Mouse (Mus musculus) gastrocnemius, adult 8-10 months (tissue): ENCODE results near the gene Tmem50b. TPM values are rescaled to one million over a fixed set of nuclear protein-coding genes. Genes with fewer than 3 reads are reported as not detected.
"Not testable (repeated sequence)": the region's sequence is repeated elsewhere in the genome, so short reads cannot be mapped to it uniquely, and the experiment has no call there.

Experiments
- DNase-seq, 2 experiments: peaks; one replicate each; pipeline ENCODE4 v3.0.0; 2022; ENCODE audit warnings: low spot score in 2 of 2
- microRNA-seq: library from miRNA; unstranded; fragments of <30 nt; microRNA quantifications from one replicate; pipeline ENCODE4 v1.2.0, GENCODE M21; 2022
- total RNA-seq, 4 experiments: library from RNA; stranded (reverse); gene quantifications; 2 replicates each; pipeline ENCODE4 v1.2.4; 2022

Gene Tmem50b
- total RNA-seq, 4 experiments from 2014 or later: 12.0 to 14.8 (median 13.2) TPM

- no peak for DNase-seq
These were observed 59.1 kb downstream of the Tmem50b start for GRCm38 (mm10) chr16:91538513-91538912.

GRCm38 (mm10) chr16:91538051-91538450, 59.5 kb downstream of the Tmem50b start:
- DNase-seq: no peak

DNA sequence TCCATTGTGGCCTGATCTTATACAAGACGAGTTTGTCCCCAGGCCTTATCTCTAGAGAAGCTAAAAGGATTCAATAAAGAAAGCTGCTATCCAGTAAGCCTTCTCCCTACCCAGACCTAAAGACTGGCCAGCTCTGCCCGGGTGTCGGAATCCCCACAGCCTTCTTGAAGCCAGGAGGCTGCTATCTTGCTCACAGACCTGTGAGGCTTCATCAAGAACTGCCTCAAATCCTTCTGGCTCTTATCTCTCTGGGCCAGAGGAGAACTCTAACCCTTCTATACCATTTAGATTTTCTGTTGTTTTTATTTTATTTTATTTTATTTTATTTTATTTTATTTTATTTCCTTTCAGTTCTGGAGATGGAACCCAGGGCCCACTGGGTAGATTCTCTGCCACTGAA, 60.5 kb downstream of the Tmem50b start:
- DNase-seq: no peak

GRCm38 (mm10) chr16:91536372-91536771, 61.2 kb downstream of the Tmem50b start:
- no peak for DNase-seq

GRCm38 (mm10) chr16:91534888-91535287, 62.7 kb downstream of the Tmem50b start:
- no peak for DNase-seq

GRCm38 (mm10) chr16:91534477-91534876, 63.1 kb downstream of the Tmem50b start:
- no peak for DNase-seq

GRCm38 (mm10) chr16:91533097-91534001, 64.3 kb downstream of the Tmem50b start:
- DNase-seq: no peak

DNA sequence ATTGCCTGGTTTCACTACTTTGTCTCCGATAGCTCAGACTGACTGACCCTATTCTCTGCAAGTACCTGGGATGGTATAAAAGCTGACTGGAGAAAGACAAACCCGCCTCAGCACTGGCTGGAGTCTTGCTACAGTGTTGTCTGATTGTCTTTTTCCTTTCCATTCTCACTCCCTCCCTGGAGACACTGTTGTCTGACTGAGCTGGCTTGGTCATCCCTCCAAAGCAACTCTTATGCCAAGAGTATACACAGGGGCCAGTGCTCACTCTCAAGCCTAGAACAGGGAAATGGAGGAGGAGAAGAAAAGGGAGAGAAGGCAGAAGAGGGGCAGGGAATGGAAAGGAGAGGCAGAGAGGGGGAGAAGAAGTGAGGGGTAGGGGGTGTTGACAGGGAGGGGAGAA, 65.2 kb downstream of the Tmem50b start:
- DNase-seq: no peak

DNA sequence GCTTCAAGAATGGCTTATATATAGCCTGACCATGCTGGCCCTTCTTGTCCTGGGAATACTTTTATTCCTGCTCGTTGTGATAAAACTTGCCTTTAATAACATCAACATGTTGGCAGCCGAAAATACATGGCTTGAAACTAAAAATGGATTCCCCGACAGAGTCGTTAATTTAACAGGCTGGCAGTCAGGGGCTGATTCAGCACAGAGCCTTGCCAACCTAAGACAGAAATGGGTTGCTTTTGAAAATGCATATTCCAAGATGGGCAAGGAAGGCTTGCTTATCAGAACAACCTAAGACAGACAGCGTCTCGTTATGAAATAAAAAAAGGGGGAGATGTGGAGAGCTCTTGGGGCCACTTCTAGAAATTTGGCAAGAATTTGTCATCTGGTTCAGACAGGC, 65.7 kb downstream of the Tmem50b start:
- no peak for DNase-seq

- not testable (repeated sequence) for DNase-seq
These were observed 66.8 kb downstream of the Tmem50b start for GRCm38 (mm10) chr16:91530830-91531229.

DNA sequence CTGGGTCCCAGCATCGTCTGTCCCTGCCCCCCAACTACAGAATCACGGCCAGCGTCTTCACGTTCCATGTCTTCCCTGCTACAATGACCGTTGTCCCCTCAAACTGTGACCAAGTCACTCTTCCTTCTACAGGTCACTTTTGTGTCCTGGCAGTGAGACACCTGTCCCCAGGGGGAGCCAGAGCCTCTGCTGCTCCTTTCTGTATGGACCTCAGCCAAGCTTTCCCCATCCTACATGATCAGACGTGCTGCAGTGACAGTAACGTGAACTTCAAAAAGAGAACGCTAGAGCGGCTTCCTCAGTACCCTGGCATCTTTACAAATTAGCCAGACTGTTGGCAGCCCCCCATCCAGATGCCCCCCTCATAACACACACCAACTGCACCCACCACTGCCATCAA, 69.0 kb downstream of the Tmem50b start:
- DNase-seq: no peak

DNA sequence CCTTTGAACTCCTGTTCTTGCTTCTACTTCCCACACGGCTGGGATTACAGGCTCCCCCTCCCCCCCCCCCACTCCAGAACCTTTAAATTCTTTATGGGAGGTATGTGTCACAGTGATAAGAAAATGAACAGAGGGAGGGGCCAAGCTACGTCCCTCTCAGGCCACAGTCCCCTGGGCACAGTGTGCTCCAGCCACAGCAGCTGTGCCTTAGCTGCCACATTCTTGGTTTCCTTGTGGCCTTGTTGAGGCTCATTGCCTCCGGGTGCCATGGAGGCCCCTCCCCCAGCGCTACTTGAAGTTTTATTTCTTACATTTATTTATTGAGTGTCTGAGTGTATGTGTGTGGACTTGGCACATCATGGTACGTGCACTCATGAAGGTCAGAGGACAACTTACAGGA, 70.1 kb downstream of the Tmem50b start:
- DNase-seq: no peak

DNA sequence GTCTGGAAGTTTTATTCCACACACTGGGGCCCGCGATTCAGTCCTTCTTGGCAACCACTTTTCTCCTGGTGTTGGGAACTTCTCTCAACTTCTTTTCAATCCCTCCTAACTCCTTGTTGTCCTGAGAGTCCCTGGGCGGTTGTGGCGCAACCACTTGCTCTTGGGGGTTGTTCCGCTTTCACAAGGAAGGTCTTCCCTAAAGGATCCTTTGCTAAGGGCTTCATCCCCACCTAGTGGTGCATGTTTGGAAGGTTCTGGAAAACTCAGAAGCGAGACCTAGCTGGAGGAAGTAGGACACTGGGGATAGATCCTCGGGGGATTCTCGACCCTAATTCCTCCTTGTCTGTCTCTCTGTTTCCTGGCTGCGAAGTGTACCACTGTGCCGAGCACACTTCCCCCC, 70.5 kb downstream of the Tmem50b start:
- no peak for DNase-seq

DNA sequence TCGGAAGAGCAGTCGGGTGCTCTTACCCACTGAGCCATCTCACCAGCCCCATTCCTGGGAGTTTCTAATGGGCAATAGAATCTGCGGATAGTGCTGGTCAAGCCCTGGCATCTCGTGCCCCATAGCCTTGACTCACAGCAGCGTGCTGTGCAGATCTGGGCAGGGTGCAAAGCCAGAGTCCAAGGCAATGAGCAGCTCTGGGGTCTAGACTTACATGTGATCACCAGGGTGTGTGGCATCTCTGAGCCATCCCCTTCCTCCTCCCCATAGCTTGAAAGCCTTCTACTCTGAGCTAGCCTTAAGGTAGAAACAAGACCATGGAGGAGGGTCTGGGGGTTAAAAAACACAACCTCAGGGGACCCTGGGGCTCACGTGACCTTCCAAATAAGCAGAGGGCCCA, 71.3 kb downstream of the Tmem50b start:
- no peak for DNase-seq

Small RNA genes within 50 kb of the gene (microRNA-seq; reads per million reads assigned to microRNA genes)
- gene Mir6367: not detected

Other genes with a start within 250 kb of the Tmem50b start
- gene Ifnar2, start 225.0 kb downstream of the Tmem50b start, total RNA-seq: 1 to 10 TPM; 2.6 to 5.1 (median 4.2) TPM
- gene Gm21970, start 206.1 kb downstream of the Tmem50b start, total RNA-seq: 1 to 10 TPM in 1 of 4 experiments, not detected in 3; 1.3 TPM
- 1 to 10 TPM; 4.4 to 6.4 (median 5.0) TPM for gene Il10rb, start 191.6 kb downstream of the Tmem50b start, total RNA-seq
- gene Ifnar1, start 112.6 kb downstream of the Tmem50b start, total RNA-seq: 10 to 100 TPM in 1 of 4 experiments, 1 to 10 TPM in 3; 8.4 to 10.3 (median 8.6) TPM
- gene Ifngr2, start 50.7 kb downstream of the Tmem50b start, total RNA-seq: 10 to 100 TPM; 44.2 to 57.1 (median 54.9) TPM
- gene Dnajc28, start 21.2 kb upstream of the Tmem50b start, total RNA-seq: 10 to 100 TPM; 17.2 to 20.8 (median 19.4) TPM
- 10 to 100 TPM; 59.7 to 64.2 (median 61.5) TPM for gene Gart, start 49.2 kb upstream of the Tmem50b start, total RNA-seq
- 100 to 1,000 TPM in 2 of 4 experiments, 10 to 100 TPM in 2; 86.2 to 107 (median 101) TPM for gene Son, start 49.7 kb upstream of the Tmem50b start, total RNA-seq
- gene Donson, start 91.0 kb upstream of the Tmem50b start, total RNA-seq: 1 to 10 TPM in 1 of 4 experiments, under 1 TPM in 3; 0.49 to 1.0 (median 0.60) TPM
- gene Cryzl1, start 131.2 kb upstream of the Tmem50b start, total RNA-seq: 10 to 100 TPM; 13.2 to 19.2 (median 15.8) TPM
- 10 to 100 TPM; 64.0 to 77.0 (median 70.7) TPM for gene Itsn1, start 131.5 kb upstream of the Tmem50b start, total RNA-seq